Mouse (Mus musculus): ENCODE data around the gene Rad23a. TPM values are rescaled to one million over a fixed set of nuclear protein-coding genes. Genes with fewer than 3 reads are reported as not detected.
A peak's percentile ranks its signal among the peaks of the same experiment; 100 is the strongest.

Gene Rad23a
- 100 to 1,000 TPM; 171 to 176 TPM for total RNA-seq (2021)
- long read RNA-seq, experiment 1, transcript Rad23a-201 (9 exons, 2,074 nt), result major isoform, 170 of 379 reads
- long read RNA-seq, experiment 1, transcript Rad23a-202 (9 exons, 1,842 nt), result minor isoform, 154 of 379 reads
- long read RNA-seq, experiment 1, partial matches to known transcripts, result 13 of 379 reads
- long read RNA-seq, experiment 1, other reads (novel, unspliced or antisense), result 42 of 379 reads
- long read RNA-seq, experiment 2, transcript Rad23a-202 (9 exons, 1,842 nt), result minor isoform, 143 of 399 reads
- long read RNA-seq, experiment 2, transcript Rad23a-201 (9 exons, 2,074 nt), result major isoform, 174 of 399 reads
- long read RNA-seq, experiment 2, partial matches to known transcripts, result 20 of 399 reads
- long read RNA-seq, experiment 2, other reads (novel, unspliced or antisense), result 62 of 399 reads

DNA sequence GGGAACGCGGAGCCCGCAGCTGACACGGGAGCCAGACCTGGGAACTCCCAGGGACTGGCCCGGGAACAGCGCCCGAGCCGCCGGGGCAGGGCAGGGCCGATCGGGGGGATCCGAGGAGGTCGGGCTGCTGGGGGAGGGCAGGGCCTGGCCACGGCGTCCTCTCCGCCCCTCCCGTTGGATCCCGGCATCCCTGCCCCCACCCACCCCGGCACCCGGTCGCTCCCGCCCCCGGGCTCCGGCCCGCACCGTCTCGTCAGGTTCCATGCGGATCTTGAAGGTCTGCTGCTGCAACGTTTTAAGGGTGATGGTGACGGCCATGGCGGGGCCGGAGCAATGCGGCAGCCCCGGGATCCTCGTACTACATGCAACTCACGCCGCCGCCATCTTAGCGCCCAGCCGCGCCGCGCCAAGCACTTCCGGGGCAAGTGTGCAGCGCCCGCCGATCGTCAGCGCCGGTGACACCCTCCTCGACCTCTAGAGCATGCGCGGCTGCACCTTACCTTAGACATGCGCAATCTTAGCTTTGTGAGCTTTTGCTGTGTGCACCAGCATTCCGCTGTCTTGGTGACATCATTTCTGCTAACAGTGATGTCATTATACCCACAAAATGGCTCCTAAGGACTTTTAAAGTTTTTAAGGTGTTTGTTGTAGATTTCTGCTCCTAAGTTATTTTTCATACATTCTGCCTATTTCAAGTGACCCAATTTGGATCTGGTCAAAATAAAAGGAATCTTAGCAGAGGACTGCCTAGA, at the start of gene Rad23a:
Rad23a (minus strand) TSS at position 418 of the 752 bp plus-strand sequence.
- DNase-seq (ENCODE audit: low spot score), result peak; percentile 89

DNA sequence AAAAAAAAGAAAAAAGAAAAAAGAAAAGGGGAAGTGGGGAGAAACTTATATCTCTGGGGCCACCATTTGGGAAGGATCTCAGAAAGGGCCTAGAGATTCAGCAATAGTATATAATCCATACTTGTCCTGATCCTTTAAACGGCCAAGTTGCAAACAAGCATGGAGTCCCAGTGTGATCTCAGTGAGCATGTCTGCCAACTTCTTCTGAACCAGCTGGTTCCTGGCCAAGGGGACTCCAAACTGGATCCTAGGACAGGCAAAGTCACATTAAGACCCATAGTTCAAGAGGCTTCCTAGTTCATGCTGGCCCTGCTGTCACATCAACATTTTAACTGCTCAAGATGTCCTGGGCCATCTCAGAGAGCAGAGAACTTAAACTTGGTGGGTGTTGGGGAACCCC, 48.7 kb upstream of the Rad23a start:
- DNase-seq (ENCODE audit: low spot score), result no peak

DNA sequence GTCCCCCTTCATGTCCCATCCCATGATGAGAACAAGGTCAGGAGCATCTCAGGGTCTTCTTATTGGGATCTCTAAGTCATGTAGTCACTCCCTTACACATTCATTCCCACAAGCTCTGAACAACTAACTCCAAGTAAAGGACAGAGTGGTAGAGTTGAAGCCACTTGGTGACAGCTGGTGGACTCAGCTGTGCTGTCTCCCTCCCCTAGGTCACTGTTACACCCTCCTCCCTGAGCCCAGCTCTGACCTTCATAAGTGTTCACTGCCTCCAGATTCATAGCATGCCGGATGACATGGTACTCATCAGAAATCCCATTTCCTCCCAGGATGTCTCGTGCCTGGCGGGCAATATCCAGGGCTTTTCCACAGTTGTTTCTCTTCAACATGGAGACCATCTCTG, 47.8 kb upstream of the Rad23a start:
- DNase-seq (ENCODE audit: low spot score), result no peak

DNA sequence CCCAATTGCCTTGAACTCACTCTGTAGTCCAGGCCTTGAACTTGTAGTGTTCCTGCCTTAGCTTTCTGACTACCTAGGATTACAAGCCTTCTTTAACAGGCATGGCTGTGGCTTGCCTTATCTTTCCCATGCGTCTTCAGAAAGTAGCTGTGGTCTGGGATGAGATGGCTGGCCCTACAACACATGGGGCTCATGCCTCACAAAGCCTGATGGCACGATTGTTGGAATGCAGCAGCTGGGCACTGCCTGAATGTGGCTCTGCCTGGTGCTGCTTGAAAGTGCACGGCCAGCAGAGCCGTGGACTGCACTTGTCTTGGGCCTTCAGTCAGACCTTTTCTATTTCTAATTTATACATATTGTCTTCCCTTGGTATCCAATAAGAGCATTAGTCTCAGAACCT, 44.3 kb upstream of the Rad23a start:
- no peak for DNase-seq (ENCODE audit: low spot score)

DNA sequence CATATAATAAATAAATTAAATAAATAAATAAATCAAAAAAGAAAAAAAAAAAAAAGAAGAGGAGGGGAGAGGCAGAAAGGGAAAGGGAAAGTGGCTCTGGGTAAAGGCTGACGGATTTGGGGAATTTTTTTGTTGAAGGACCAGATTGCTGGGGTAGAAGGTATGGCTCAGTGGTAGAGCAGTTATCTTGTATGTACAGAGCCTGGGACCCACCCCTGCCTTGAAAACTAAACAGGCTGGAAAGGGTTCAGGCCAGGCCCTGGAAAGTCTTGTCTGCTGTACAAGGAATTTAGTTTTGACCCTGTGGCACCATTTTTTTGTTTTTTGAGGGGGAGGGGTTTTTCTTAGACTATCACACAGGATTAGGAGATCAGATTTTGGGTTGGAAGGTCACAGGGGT, 38.5 kb upstream of the Rad23a start:
- no peak for DNase-seq (ENCODE audit: low spot score)

DNA sequence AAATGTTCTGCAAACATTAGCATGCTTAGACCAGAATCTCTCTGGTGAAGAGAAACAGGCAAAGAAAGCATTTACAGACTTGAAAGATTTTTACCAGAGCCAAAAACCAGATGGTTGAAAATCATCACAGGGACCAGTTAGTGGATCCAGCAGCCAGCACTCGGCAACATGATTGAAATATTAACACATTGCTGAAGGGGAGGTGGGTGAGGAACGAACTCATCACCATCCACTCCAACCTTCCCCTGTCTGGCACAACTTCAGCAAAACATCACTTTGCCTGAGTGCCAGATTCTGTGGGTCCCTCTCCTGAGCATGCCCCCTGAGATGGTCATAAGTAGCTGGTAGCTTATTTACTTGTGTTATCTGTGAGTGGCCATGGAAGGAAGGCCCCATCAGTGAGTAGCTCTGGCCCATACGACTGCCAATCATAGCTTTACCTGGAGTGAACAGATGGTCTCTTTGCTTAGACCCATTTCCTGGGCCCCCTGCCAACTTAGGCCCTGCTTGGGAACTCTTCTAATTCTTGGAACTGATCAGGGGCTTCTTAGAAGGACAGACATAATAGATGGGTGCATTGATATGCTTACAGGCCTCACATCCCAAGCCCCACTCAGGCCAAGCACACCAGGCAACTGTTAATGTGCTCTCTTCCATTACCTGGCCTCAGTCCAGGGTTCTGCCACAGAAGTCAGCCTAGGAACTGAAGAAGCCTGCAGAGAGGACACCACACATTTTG, 37.0 kb upstream of the Rad23a start:
- DNase-seq (ENCODE audit: low spot score), result no peak

DNA sequence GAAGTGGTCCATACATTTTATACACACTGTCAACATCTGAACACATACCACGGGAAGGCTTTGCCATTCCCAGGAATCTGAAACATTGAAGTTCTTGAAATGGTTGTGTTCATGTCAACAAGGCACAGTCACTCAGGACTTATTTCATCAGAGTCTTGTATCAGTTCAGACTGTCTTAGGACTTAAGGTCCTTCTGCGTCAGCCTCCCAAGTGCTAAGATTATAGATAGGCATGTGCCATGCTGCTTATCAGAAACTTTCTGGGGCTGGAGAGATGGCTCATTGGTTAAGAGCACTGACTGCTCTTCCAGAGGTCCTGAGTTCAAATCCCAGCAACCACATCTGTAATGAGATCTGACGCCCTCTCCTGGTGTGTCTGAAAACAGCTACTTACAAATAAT, 33.9 kb upstream of the Rad23a start:
- no peak for DNase-seq (ENCODE audit: low spot score)

DNA sequence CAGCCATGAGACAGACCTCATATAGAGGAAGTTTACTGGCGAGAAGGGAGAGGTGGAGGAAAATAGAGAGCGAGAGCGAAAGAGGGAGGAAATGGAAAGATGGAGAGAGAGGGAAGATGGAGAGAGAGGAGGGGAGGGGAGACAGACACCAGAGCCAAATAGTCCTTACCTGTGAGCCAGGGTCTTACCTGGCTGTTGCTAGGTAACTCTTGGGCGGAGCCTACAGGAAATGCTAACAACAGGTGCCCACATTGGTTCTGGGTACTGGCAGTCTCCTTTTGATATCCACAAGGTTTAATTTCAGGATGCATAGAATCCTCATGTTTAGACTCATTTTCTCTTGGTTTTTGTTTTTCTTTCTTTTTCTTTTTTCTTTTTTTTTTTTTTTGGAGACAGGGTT, 32.6 kb upstream of the Rad23a start:
- no peak for DNase-seq (ENCODE audit: low spot score)

DNA sequence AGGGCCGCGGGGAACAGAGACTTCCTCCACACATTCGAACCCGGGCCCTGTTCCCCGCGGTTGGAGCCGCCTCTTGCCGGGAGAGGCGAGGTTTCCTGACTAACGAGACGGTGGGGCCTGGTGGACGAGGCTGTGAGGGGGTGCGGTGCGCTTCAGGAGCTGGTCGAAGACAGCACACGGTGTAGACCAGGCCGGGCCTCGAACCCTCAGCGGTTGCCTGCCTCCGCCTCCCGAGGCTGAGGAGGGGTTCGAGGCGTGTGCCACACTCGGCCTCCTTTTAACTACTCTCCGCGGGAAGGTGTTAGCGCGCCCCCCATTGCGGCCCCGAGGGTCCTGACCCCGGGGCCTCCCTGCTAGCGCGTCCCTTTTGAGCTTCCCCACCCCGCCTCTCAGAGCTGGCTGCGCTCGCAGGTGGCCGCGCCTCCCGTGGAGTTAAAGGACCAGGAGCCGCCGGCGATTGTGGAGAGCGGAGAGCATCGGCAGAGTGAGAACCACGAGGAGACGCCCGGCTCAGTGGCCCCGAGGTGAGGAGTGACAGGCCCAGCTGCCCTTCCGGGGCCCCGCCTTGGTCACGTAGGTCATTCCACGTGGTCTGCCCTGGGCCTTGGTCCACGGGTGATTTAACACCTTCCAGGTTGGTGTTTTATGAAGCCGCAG, 32.0 kb upstream of the Rad23a start:
- peak; percentile 17 for DNase-seq (ENCODE audit: low spot score)

DNA sequence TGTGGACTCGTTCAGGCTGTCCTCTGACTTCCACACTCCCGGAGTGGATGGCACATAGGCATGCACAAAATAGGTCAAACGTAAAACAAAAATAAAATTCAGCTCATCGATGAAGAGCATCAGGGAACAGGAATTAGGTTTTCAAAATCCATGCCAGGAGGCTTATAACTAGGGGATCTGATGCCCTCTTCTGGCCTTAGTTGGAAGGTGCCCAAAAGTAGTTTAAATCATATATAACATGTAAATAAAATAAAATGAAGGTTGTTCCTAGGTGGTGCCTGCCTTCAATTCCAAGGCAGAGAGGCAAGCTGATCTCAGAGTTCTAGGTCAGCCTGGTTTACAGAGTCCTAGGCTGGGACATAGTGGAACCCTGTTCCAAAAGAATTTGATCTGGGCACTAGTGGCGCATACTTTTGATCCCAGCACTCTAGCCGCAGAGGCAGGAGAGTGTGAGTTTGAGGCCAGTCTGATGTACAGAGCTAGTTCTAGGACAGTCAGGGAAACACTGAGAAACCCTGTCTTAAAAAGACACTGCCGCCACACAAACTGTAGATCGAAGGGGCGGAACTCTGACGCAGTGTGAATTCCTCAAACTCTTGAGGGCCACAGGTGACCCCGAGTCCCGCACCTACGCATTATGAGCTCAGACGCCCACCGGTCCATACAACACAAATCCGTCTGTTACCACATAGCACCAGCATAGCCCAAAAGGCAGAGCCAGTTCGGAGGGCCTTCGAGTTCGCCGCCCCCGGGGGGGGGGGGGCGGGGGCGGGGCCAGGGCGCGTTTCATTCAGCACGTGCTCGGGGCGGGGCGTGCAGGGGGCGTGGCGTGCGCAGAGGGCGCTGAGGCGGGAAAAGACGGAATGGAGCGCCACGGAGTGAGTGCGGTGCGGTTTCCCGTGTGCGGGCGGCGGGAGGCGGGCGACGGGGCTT, 31.2 kb upstream of the Rad23a start, which contains the start of gene Syce2:
Syce2 (plus strand) TSS at position 736 of the 933 bp plus-strand sequence.
- DNase-seq (ENCODE audit: low spot score), result peak; percentile 50

DNA sequence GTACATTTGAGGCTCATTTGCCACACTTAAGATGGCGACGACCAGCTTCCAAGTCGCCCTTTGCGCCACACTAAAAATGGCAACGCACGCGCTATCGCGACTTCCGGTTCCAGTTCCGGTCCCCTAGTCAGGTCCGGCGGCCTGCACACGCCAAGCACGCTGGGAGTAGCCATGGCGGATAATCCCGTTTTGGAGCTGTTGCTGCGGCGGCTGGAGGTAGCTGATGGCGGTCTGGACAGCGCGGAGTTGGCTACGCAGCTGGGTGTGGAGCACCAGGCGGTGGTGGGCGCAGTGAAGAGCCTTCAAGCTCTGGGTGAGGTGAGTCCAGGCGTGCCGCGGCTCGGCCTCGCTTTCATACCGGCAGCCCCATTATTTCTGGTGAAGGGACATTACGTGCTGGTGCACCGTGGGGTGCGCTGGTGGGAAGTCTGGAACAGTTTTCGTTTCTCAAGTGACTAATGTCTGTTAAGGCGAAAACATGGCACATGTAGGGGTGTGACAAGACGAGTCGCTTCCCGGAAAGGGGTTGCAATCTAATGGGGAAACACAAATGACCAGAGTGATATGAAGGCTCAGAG, 16.5 kb upstream of the Rad23a start, which contains the start of gene Farsa:
Farsa (plus strand) TSS at position 126 of the 578 bp plus-strand sequence.
- peak; percentile 95 for DNase-seq (ENCODE audit: low spot score)

DNA sequence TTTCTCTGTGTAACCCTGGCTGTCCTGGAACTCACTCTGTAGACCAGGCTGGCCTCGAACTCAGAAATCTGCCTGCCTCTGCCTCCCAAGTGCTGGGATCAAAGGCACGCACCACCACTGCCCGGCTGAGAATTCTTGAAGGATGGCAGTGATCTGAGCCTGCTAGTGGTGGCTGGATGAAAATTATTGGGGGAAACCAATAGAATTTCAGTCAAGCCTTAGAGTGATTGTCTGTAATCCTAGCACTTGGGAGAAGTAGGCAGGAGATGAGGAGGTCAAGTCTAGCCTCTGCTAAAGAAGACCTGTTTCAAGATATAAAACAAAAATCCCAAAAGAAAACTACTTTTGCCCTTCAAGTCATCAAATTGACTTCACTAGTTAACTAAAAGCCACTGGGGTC, 16.0 kb upstream of the Rad23a start:
- no peak for DNase-seq (ENCODE audit: low spot score)

DNA sequence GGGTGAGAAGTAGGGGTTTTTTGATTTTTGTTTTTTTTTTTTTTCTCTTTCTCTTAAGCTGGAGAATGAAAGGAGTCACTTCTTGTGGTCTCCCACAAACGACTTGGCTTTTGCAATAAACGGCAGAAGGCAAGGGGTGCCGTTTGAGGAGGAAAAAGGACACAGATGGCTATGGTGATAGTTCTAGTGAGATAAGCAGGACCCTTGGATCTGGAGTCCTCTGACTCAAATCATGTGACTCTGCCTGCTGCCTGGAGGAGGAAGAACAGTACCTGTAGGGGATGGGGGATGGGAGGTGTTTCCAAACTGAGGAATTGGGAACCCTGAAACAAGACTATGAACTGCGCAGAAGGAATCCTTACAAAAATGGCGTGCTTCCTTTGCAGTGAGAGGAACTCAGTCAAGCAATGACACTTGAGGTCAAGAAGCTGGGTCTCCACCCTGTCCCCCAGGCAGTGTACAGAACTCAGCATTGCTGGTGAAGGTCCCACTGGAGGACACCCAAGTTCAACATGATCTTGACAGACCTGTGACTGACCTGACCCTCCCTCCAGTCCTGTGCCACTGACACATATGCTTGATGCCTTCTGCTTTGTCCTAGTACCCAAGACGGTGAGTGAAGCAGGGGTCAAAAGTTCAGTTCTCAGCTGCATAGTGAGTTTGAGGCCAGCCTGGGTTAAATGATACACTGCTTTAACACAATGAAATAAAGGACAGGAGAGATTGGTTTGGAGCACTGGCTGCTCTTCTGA, 7.4 kb upstream of the Rad23a start:
- no peak for DNase-seq (ENCODE audit: low spot score)

DNA sequence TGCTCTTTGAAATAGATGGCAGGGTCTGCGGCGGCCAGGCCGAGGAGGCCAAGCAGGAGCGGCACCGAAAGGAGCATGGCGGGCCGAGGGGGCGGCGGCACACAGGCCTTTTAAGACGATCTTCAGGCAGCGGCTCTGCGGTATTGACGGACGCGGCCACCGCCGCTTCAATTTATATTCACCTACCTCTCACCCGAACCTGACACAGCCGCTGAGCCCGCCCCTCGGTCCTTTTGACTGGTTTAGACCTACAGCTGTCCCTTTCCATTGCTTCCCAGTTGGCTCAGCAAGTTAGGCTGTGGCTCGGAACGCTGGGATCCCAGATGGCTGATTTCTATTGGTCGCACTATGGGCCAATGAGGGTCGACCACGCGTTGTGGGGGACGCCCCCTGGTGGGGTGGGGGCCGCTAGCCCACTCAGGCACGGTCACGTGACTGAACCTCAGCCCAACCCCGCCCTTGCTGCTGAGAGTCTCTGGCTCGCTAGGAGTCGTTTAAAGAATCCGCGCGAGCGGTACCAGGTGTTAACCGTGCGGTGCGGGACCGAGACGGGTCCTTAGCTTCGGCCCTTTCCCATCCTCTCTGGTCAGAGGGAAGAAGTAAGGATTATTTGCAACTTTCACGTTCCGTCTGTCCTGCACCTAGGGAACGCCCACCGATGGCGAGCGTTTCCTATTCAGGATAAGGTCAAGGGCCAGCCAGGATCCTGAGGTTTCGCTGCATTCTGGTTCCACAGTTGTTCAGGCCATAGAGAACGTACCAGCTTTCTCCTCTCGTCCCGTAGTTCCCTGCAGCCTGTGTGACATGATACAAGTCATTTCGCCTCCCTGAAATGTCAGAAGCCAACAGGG, 6.5 kb upstream of the Rad23a start, which contains the start of gene Calr:
Calr (minus strand) TSS at position 213 of the 851 bp plus-strand sequence.
- DNase-seq (ENCODE audit: low spot score), result peak; percentile 100

DNA sequence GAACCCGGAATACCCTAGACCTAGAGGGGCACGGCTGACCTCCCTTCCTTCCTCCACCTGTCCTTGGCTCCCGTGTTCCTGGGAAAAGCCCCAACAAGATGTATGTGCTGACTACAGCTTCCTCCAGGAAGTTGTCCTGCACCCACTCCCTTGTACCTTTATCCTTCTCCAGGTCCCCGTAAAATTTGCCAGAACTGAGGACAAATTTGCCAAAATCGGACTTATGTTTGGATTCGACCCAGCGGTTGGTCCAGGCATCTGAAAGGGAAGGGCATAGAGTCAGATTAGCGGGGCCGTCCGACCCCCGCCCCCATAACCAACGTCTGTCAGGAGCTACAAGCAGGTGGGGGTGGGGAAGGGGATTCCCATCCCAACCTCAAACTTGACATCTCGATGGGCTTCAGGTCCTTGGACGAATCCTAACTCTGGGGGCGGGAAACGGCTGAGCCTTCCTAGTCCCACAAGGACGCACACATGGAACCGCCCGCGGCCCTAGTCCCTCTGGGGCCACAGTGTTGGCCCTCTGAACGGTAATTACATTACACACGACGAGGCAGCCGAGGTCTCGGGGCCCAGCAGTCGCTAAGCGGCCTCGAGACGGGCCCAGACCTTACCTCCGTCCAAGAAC, 5.7 kb upstream of the Rad23a start:
- DNase-seq (ENCODE audit: low spot score), result no peak

DNA sequence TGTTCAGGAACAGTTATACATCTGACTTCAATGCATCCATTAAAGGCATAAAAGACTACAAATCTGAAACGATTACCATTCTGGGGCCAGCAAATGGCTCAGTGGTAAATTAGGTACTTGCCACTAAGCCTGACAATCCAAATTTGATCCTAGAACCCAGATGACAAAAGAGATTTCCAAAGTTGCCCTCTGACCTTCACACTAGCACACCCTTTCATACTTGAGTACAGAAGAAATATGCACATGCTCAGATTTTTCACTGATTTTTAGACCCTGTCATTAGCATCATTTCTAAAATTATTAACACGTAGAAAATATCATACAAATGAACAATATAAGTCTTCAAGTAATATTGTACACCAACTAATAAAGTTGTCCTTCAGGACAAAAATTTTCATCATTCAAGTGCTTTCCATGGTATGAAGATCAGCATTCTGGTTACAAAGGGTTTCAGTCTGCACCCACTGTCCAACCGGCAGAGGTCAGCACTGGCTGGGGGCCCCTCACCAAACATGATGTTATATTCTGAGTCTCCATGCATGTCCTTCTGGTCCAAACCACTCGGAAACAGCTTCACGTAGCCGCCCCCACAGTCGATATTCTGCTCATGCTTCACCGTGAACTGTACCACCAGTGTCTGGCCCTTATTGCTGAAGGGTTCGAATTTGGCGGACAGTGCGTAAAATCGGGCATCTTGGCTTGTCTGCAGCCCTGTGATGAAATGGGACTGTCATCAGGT, 5.1 kb upstream of the Rad23a start:
- no peak for DNase-seq (ENCODE audit: low spot score)
